Mouse (Mus musculus): Measurements from ENCODE around the gene Abcg3. TPM values are rescaled to one million over a fixed set of nuclear protein-coding genes. Genes with fewer than 3 reads are reported as not detected.

Gene Abcg3
- 10.1 TPM for total RNA-seq (2023)

GRCm38 (mm10) chr5:104982535-104982934 lies at the start of gene Abcg3:
Gene Abcg3, minus strand, starts transcription at chr5:104982718.

Other genes starting within 250 kb of the Abcg3 start
- gene Zfp951, start 122.6 kb downstream of the Abcg3 start, total RNA-seq (2023), result 10.4 TPM
- 114 TPM for gene Gbp9, start 156.8 kb upstream of the Abcg3 start, total RNA-seq (2023)
- gene Gbp8, start 156.8 kb upstream of the Abcg3 start, total RNA-seq (2023), result 35.3 TPM
- gene Gbp4, start 156.9 kb upstream of the Abcg3 start, total RNA-seq (2023), result 145 TPM